Mouse (Mus musculus) kidney, postnatal 4 days (tissue): ENCODE data around the gene Insm2.
"Not testable (repeated sequence)": the region's sequence is repeated elsewhere in the genome, so short reads cannot be mapped to it uniquely, and the experiment has no call there.

Source experiments
- DNase-seq, 2 experiments: peaks; one replicate each; pipeline ENCODE4 v3.0.0; 2021; ENCODE audit warnings: mixed read lengths in 2 of 2

The Insm2 gene

GRCm38 (mm10) chr12:55598887-55599561 is at the start of gene Insm2:
Gene Insm2, plus strand, starts transcription at chr12:55599427.
- DNase-seq, result peak; percentile 16 to 22

DNA sequence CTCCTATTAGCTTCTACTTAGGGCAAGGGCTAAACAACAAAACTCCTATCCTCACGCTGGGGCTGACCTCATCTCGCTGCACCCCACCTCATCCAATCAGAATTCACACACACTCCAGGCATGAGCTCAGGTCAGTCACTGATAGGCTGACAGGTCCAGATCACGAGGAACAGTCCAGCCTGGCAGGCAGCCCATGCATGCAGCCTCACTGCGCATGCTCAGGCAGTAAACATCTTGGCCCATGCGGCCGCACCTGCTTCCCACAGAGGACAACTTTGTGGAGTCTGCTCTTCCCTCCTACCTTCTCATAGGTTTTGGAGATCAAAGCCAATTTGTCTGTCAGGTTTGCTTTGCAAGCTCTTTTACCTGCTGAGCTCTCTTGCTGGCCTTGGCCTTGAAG is 44.3 kb upstream of the Insm2 start:
- DNase-seq, result not testable (repeated sequence)

DNA sequence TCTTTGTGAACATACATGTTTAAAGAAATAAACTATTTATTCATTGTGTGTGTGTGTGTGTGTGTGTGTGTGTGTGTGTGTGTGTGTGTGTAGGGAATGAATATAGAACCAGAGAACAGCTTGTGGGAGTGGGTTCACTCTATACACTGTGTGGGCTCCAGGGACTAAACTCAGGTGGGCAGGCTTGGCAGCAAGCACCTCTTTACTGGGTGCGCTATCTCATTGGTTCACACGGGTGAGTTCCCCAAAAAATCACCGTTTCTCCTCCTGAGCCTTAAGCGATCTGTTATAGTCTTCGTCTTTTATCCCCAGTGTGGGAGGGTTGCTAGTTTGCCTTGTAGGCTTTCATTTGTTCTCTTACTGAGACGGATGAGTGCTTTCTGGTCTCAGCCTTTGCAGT is 41.4 kb upstream of the Insm2 start:
- no peak for DNase-seq

DNA sequence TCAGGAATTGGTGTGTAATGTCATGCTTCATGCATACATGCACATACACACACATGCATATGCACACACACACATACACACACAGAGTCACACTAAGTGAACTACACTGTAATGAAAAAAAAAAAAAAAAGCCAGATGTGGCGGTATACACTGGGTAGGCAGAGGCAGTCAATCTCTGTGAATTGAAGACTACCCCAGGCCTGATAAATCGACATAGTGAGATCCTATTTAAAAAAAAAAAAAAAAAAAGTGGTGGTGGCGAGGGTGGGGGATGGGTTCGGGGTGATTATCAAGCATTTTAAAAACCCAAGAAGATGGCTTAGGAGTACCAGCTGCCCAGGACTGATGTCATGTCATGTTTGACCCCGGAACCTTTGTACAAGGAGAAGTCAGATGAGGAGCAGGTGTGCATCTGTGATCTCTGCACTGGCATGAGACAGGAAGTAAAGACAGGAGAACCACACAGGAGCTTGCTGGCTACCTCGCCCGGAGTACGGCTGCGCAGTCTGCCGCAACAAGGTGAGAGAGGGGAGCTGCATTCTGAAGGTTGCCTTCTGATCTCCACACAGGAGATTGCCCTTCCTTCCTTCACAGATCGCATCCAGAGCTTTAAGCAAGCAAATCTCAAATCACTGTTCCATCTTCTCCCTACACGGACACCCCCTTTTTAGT is 39.9 kb upstream of the Insm2 start:
- no peak for DNase-seq

DNA sequence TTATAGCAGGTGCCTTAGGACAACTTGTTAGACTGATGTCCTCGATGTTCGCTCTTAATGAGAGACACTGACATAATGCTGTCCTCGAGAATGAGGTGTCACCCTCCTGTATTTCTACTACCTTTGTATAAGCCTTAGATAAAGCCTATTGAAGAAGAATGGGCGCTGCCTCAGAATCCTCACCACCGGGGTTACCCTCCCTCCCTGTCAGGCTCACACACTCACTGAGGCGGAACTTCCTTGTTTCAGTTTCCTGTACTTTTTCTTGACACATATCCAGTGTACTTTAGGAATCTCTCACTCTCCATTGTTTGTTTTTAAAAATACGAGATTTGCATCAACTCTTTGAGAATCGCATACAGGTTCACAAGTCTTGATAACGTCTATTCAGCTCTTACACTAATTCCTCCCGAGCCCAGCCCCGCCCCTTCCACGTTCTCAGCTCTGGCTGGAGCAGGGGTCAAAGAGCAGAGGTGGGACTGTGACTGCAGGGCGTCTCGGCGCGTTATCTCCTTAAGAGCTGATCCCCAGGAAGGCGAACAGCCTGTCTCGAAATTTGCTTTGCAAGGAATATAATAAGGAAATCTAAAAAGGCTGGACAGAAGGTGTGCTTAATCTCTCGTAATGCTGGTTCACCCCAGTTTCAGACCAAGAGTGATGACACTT is 39.1 kb upstream of the Insm2 start:
- DNase-seq, result peak; percentile 37 to 45

GRCm38 (mm10) chr12:55563742-55564141 is 35.5 kb upstream of the Insm2 start:
- DNase-seq, result no peak

- DNase-seq, result no peak
These were observed 34.9 kb upstream of the Insm2 start for GRCm38 (mm10) chr12:55564187-55564963.

- no peak for DNase-seq
These were observed 34.0 kb upstream of the Insm2 start, which contains the start of gene Aldoart2 for GRCm38 (mm10) chr12:55565206-55565605. Gene Aldoart2, plus strand, starts transcription at chr12:55565239.

- no peak for DNase-seq
These were observed 33.4 kb upstream of the Insm2 start for GRCm38 (mm10) chr12:55565867-55566266.

DNA sequence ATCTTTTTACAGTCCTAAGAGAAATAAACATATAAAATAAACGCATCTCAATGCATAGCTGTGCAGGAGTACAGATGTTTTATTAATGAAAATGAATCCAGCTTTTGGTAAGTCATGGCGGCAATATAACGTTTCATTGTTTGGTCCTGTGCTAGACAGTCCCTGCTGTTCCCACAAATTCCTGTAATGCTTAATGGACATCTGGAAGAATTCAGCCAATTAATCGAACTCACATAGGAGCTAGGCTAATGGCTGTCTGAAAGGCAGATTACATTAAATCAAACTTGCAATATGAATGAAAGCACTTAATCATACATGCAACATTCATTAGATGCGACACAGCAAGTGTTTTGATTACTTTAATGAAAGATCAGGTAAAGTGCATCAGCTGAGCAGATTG is 32.4 kb upstream of the Insm2 start:
- no peak for DNase-seq

- DNase-seq, result no peak
These were observed 30.8 kb upstream of the Insm2 start for GRCm38 (mm10) chr12:55568466-55568865.

DNA sequence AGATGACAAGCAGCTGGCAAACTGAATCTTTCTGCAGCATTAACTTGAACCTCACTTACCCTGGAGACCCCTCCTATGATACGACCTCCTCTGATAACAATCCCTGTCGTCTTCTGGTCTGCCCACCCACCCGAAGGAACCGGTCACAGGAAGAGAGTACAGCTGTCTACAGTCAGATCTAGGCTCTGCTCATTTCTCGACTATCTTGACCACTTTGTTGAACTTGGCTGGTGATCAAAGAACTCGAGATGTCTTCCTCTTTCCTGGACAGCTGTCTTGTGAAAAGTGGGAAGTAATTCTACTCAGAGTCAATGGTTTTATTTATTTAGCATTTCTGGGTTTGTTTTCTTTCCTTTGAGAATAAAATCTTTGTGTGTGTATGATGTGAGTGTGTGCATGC is 29.6 kb upstream of the Insm2 start:
- no peak for DNase-seq

GRCm38 (mm10) chr12:55570646-55571045 is 28.6 kb upstream of the Insm2 start:
- no peak for DNase-seq

DNA sequence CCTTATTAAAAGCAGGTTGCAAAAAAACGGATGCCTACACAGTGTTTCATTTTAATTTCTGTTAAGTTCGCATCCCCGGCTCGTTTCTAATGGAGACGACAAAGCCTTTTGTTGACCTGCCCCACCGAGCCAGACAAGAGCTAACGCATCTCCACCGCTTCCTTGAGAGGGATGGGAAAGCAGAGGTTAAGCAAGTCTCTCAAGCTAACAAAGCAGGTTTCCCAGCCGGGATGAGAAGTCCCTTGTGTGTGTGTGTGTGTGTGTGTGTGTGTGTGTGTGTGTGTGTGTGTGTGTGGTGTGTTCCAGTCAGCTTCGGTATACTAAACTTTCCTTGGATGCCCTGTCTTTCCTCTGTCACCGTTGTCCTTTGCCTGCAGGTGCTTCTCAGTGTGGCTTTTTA is 28.0 kb upstream of the Insm2 start:
- DNase-seq, result no peak

DNA sequence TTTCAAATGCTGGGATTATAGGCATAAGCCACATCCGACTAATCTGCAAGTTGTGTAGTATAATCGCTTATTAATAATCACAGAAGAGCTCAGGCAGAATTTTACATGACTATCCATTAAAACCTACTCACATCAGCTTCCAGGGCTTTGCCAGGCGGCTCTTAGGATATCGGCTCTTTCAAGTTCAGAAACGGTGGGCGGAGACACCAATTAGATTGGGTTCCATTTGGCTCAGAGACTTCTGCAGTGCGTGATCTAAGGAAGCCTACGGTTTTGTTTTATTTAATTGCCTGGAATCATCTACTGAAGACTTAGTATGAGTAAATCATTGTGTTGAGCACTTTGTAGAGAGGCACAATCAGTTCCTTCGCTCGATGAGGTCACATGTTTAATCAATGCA is 27.6 kb upstream of the Insm2 start:
- DNase-seq, result no peak

DNA sequence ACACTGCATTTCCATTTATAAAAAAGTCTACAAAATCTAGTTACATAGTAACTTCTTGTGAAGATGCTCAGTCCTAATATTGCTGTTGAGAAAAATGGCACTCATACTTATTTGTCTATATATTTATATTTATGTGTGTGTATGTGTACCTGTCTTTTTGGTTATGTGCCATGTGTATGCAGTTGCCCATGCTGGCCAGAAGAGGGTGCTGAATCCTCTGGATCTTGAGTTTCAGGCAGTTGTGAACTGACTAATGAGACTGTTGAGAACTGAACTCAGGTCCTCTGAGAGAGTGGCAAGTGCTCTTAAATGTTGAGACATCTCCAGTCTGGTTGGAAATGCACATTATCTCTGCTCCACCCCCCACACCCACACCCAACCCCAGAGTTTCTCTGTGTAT is 26.1 kb upstream of the Insm2 start:
- DNase-seq, result no peak

- peak; percentile 39 to 48 for DNase-seq
These were observed 25.4 kb upstream of the Insm2 start for GRCm38 (mm10) chr12:55573794-55574193.

GRCm38 (mm10) chr12:55586936-55587335 is 12.3 kb upstream of the Insm2 start:
- not testable (repeated sequence) for DNase-seq

GRCm38 (mm10) chr12:55598537-55598886 is 715 bp upstream of the Insm2 start:
- no peak for DNase-seq

DNA sequence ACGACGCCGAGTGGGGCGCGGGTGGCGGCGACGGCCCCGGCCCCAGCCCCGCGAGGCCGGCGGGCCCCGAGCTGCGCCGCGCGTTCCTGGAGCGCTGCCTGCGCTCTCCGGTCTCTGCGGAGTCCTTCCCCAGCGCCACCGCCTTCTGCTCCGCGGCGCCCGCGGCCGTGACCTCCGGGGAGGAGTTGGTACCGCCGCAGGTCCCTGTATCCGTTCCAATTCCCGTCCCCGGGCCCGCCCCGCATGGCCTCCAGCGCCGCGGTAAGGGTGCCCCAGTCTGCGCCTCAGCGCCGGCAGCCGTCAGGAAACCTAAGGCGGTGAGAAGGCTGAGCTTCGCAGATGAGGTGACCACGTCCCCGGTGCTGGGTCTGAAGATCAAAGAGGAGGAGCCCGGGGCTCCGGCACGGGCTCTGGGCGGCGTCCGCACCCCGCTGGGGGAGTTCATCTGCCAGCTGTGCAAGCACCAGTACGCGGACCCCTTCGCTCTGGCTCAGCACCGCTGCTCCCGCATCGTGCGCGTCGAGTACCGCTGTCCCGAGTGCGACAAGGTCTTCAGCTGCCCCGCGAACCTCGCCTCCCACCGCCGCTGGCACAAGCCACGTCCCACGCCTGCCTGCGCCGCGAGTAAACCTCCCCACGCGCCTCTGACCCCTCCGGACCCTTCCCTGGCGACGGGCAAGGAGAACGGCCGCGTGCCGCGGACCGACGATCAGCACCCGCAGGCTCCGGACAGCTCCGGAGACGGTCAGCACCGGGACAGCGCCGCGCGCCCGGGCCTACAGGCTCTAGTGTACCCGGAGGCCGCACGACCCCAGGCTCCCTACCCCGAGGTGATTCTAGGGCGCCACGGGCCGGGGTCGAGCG is 644 bp downstream of the Insm2 start:
- DNase-seq, result peak; percentile 88 to 89

- DNase-seq, result no peak
These were observed 1.3 kb downstream of the Insm2 start for GRCm38 (mm10) chr12:55600503-55600994.

- no peak for DNase-seq
These were observed 5.2 kb downstream of the Insm2 start for GRCm38 (mm10) chr12:55604411-55604810.
